Mouse (Mus musculus) myocyte (in vitro differentiated cells): ENCODE measurements around the gene Rassf4. TPM values are rescaled to one million over a fixed set of nuclear protein-coding genes. Genes with fewer than 3 reads are reported as not detected.

Experiments
- H3K27me3 ChIP-seq: one replicate; pipeline ENCODE4 v1.6.1; 2011; ENCODE audit not compliant: control insufficient read depth, insufficient read depth, insufficient read length
- H3K36me3 ChIP-seq: one replicate; pipeline ENCODE4 v1.6.1; 2011; ENCODE audit not compliant: control insufficient read depth, insufficient read depth
- H3K4me2 ChIP-seq: one replicate; pipeline ENCODE4 v1.6.1; 2011; ENCODE audit warnings: low read depth, control low read depth
- H3K4me3 ChIP-seq: one replicate; pipeline ENCODE4 v1.5.1; 2011; ENCODE audit warnings: mild to moderate bottlenecking, control low read depth, moderate library complexity
- H3K79me2 ChIP-seq: one replicate; pipeline ENCODE4 v1.6.1; 2011; ENCODE audit not compliant: control insufficient read depth, insufficient read depth
- H3ac ChIP-seq: one replicate; pipeline ENCODE4 v1.6.1; 2011; ENCODE audit not compliant: control insufficient read depth, insufficient read length
- CEBPB ChIP-seq: IDR thresholded peaks from 2 replicates; pipeline ENCODE4 v1.6.1; 2011; ENCODE audit warnings: mild to moderate bottlenecking, moderate library complexity; ENCODE audit not compliant: poor library complexity, insufficient read depth, severe bottlenecking
- E2F4 ChIP-seq: IDR thresholded peaks from one replicate; pipeline ENCODE4 v1.6.1; 2011; ENCODE audit warnings: mild to moderate bottlenecking, control low read depth, moderate library complexity; ENCODE audit not compliant: insufficient read depth
- MAX ChIP-seq: IDR thresholded peaks from one replicate; pipeline ENCODE4 v1.6.1; 2011; ENCODE audit warnings: low read depth, mild to moderate bottlenecking, control low read depth
- MYOD1 ChIP-seq, 3 experiments: IDR thresholded peaks; one replicate each; pipeline ENCODE4 v1.6.1; 2011; ENCODE audit warnings: control low read depth in 2 of 3, low read depth in 2 of 3, mild to moderate bottlenecking in 2 of 3, moderate library complexity in 1 of 3; ENCODE audit not compliant: insufficient read length in 2 of 3, control insufficient read depth in 1 of 3
- MYOG ChIP-seq, 3 experiments: IDR thresholded peaks; one replicate each; pipeline ENCODE4 v1.6.1; 2011; ENCODE audit warnings: control low read depth in 2 of 3, low read depth in 2 of 3, mild to moderate bottlenecking in 2 of 3; ENCODE audit not compliant: insufficient read length in 2 of 3, control insufficient read depth in 1 of 3, insufficient read depth in 1 of 3
- POLR2A ChIP-seq: IDR thresholded peaks from one replicate; pipeline ENCODE4 v1.6.1; 2011; ENCODE audit warnings: low read depth, mild to moderate bottlenecking, control low read depth, moderate library complexity; ENCODE audit not compliant: insufficient read length
- POLR2AphosphoS2 ChIP-seq: IDR thresholded peaks from one replicate; pipeline ENCODE4 v1.6.1; 2011; ENCODE audit warnings: low read depth, control low read depth; ENCODE audit not compliant: insufficient read length
- REST ChIP-seq: IDR thresholded peaks from one replicate; pipeline ENCODE4 v1.6.1; 2011; ENCODE audit warnings: mild to moderate bottlenecking, control low read depth, moderate library complexity; ENCODE audit not compliant: insufficient read depth, insufficient read length
- SRF ChIP-seq: IDR thresholded peaks from one replicate; pipeline ENCODE4 v1.6.1; 2011; ENCODE audit warnings: low read depth; ENCODE audit not compliant: control insufficient read depth, insufficient read length
- TCF12 ChIP-seq: IDR thresholded peaks from one replicate; pipeline ENCODE4 v1.6.1; 2011; ENCODE audit warnings: mild to moderate bottlenecking, control low read depth; ENCODE audit not compliant: poor library complexity, insufficient read depth, severe bottlenecking
- TCF3 ChIP-seq: IDR thresholded peaks from one replicate; pipeline ENCODE4 v1.6.1; 2011; ENCODE audit warnings: low read depth, control low read depth; ENCODE audit not compliant: insufficient read length
- USF1 ChIP-seq: IDR thresholded peaks from one replicate; pipeline ENCODE4 v1.6.1; 2011; ENCODE audit warnings: low read depth, mild to moderate bottlenecking, control low read depth, moderate library complexity
- polyA plus RNA-seq: library from polyadenylated mRNA; unstranded; fragments of >200 nt; fragmentation: generic; extraction: Trizol; gene quantifications from one replicate; pipeline ENCODE4 v1.2.1, GENCODE M21; 2012; ENCODE audit warnings: missing spikeins

The Rassf4 gene
- 0.86 TPM for polyA plus RNA-seq

- TF ChIP-seq MYOG (IDR thresholded peaks at IDR 0.05; ENCODE audit: control insufficient read depth in 1 of 3, insufficient read depth in 1 of 3, insufficient read length in 2 of 3, low read depth in 2 of 3) (no peak), POLR2A (no peak), CEBPB (no peak), USF1 (no peak), REST (no peak), MYOD1 (IDR thresholded peaks at IDR 0.05; ENCODE audit: control insufficient read depth in 1 of 3, insufficient read length in 2 of 3, low read depth in 2 of 3) (no peak), TCF12 (no peak), SRF (no peak), E2F4 (no peak), POLR2AphosphoS2 (no peak)
- Histone ChIP-seq H3K36me3 (no peaks in the 10 kb centered on the region), H3K79me2 (no peaks in the 10 kb centered on the region), H3K27me3 (no peaks in the 10 kb centered on the region), H3K4me2 (peak within 1 kb of the TSS; percentile 75), H3K4me3 (no peak within 1 kb of the TSS), H3ac (no peak within 1 kb of the TSS)
Measured at GRCm38 (mm10) chr6:116673471-116674282, at the start of gene Rassf4. Gene Rassf4 (minus strand): TSS chr6:116673952.

GRCm38 (mm10) chr6:116718920-116719319, 45.2 kb upstream of the Rassf4 start:
- no peak overlapping the region for H3K4me2 ChIP-seq
- H3K4me3 ChIP-seq: no peak overlapping the region
- TF ChIP-seq REST (no peak), MYOD1 (IDR thresholded peaks at IDR 0.05; ENCODE audit: control insufficient read depth in 1 of 3, insufficient read length in 2 of 3, low read depth in 2 of 3) (no peak), E2F4 (no peak), CEBPB (no peak), POLR2A (no peak), TCF12 (no peak), USF1 (no peak), TCF3 (no peak), MAX (no peak), SRF (no peak), POLR2AphosphoS2 (no peak), MYOG (IDR thresholded peaks at IDR 0.05; ENCODE audit: control insufficient read depth in 1 of 3, insufficient read depth in 1 of 3, insufficient read length in 2 of 3, low read depth in 2 of 3) (no peak)
- no peaks in the 10 kb centered on the region for H3K27me3 ChIP-seq
- H3ac ChIP-seq: no peak overlapping the region
- no peaks in the 10 kb centered on the region for H3K79me2 ChIP-seq
- H3K36me3 ChIP-seq: no peaks in the 10 kb centered on the region

GRCm38 (mm10) chr6:116718361-116718760, 44.6 kb upstream of the Rassf4 start:
- Histone ChIP-seq H3K79me2 (no peaks in the 10 kb centered on the region), H3K36me3 (no peaks in the 10 kb centered on the region), H3K4me3 (no peak overlapping the region), H3K4me2 (no peak overlapping the region), H3K27me3 (no peaks in the 10 kb centered on the region), H3ac (no peak overlapping the region)
- TF ChIP-seq POLR2AphosphoS2: no peak
- TF ChIP-seq MYOG (IDR thresholded peaks at IDR 0.05; ENCODE audit: control insufficient read depth in 1 of 3, insufficient read depth in 1 of 3, insufficient read length in 2 of 3, low read depth in 2 of 3): no peak
- TF ChIP-seq TCF12: no peak
- TF ChIP-seq MYOD1 (IDR thresholded peaks at IDR 0.05; ENCODE audit: control insufficient read depth in 1 of 3, insufficient read length in 2 of 3, low read depth in 2 of 3): no peak
- no peak for TF ChIP-seq E2F4
- no peak for TF ChIP-seq CEBPB
- no peak for TF ChIP-seq POLR2A

- Histone ChIP-seq H3K4me3 (no peak overlapping the region), H3K27me3 (no peaks in the 10 kb centered on the region), H3ac (no peak overlapping the region), H3K36me3 (no peaks in the 10 kb centered on the region), H3K4me2 (no peak overlapping the region), H3K79me2 (no peaks in the 10 kb centered on the region)
- TF ChIP-seq SRF: no peak
- no peak for TF ChIP-seq TCF12
- TF ChIP-seq TCF3: no peak
- TF ChIP-seq USF1: no peak
- TF ChIP-seq CEBPB: no peak
Measured at GRCm38 (mm10) chr6:116717851-116718250, 44.1 kb upstream of the Rassf4 start.

GRCm38 (mm10) chr6:116716666-116717065, 42.9 kb upstream of the Rassf4 start, which contains the start of gene Tmem72:
Gene Tmem72 (minus strand): TSS chr6:116716913.
- Histone ChIP-seq H3K4me3 (no peak within 1 kb of the TSS), H3ac (no peak within 1 kb of the TSS), H3K36me3 (no peaks in the 10 kb centered on the region), H3K27me3 (no peaks in the 10 kb centered on the region), H3K79me2 (no peaks in the 10 kb centered on the region), H3K4me2 (no peak within 1 kb of the TSS)
- TF ChIP-seq TCF3 (no peak), TCF12 (no peak), MYOD1 (IDR thresholded peaks at IDR 0.05; ENCODE audit: control insufficient read depth in 1 of 3, insufficient read length in 2 of 3, low read depth in 2 of 3) (no peak), CEBPB (no peak), POLR2A (no peak), REST (no peak), MAX (no peak)
